Mouse (Mus musculus): ENCODE measurements around the gene Bsn.

GRCm38 (mm10) chr9:108189023-108189422 lies 1.2 kb downstream of the Bsn start:
- TF ChIP-seq CTCF (IDR thresholded peaks at IDR 0.05; ENCODE audit: low read depth) = no peak
- no peak for TF ChIP-seq EP300 (IDR thresholded peaks at IDR 0.05; ENCODE audit: low read depth)

Data from liver, postnatal 0 days (tissue).